Mouse (Mus musculus): ENCODE measurements at regions not wholly inside any gene's neighbourhood (a gene's known extent, or its start where the extent isn't known, plus 50 kb on each side); places are given as distances from the start of the nearest gene placed in this dataset.

GRCm38 (mm10) chr4:70160525-70161224, 249.6 kb downstream of the Cdk5rap2 start:
- Histone ChIP-seq H3K36me3 (ENCODE audit: control insufficient read depth, insufficient read depth, low read length) (no peaks in the 10 kb centered on the region), H3K27me3 (replicated peaks; ENCODE audit: control insufficient read depth, insufficient read depth, low read length) (no peaks in the 10 kb centered on the region), H3K27ac (ENCODE audit: insufficient read depth, low read depth, low read length) (no peak overlapping the region), H3K4me3 (ENCODE audit: insufficient read depth, low read depth, low read length) (no peak overlapping the region), H3K4me1 (ENCODE audit: control insufficient read depth, insufficient read depth, low read length) (no peaks in the 10 kb centered on the region)
- 81% methylated on average over 1 of the region's 1 CpGs for WGBS
- DNase-seq: no peak
- no peak for TF ChIP-seq CTCF (conservative IDR thresholded peaks at IDR 0.05; ENCODE audit: insufficient read depth, insufficient read length, low read depth, low read length)
- no peak for TF ChIP-seq POLR2A (IDR thresholded peaks at IDR 0.05; ENCODE audit: low read depth, low read length)

DNA sequence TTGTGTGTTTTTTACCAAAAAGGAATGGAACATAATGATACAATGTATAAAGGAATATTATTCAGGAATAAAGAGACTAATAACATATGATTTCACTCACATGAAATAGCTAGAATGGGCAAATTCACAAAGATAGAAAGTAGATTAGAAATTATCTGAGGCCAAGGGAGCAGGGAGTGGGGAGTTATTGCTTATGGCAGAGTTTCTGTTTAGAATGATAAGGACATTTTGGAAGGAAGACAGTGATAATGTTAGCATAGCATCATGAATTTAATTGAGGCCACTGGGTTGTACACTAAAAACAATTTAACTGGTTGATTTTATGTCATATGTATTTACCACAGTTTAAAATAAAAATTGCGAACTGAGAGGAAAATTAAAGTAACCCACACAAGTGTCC, 250.2 kb downstream of the Cdk5rap2 start:
- no peak for DNase-seq
- Histone ChIP-seq H3K27me3 (replicated peaks; ENCODE audit: control insufficient read depth, insufficient read depth, low read length) (no peaks in the 10 kb centered on the region), H3K36me3 (ENCODE audit: control insufficient read depth, insufficient read depth, low read length) (no peaks in the 10 kb centered on the region), H3K4me3 (ENCODE audit: insufficient read depth, low read depth, low read length) (no peak overlapping the region), H3K27ac (ENCODE audit: insufficient read depth, low read depth, low read length) (no peak overlapping the region), H3K4me1 (ENCODE audit: control insufficient read depth, insufficient read depth, low read length) (no peaks in the 10 kb centered on the region)
- TF ChIP-seq POLR2A (IDR thresholded peaks at IDR 0.05; ENCODE audit: low read depth, low read length) (no peak), CTCF (conservative IDR thresholded peaks at IDR 0.05; ENCODE audit: insufficient read depth, insufficient read length, low read depth, low read length) (no peak)
- 91% methylated on average over 1 of the region's 1 CpGs for WGBS

DNA sequence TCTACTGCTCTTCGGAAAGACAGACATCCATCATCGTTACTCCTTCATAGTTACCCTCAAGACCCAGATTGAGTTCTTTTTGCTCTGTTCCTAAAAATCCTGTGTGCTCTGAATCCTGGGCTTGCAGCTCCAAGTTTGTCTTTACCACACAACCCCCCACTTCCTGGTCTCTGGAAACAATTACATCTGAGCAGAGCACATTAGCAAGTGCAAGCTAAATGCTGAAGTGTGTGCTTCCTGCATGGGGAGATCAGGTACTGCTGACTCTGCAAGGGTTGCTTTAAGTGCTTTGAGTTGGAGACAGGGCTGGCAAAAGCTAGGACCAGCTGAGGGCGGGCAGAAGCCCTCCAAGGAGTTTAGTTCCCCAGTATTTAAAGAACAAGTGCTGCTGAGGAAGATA, 257.1 kb downstream of the Cdk5rap2 start:
- no peak overlapping the region for H3K27ac ChIP-seq (ENCODE audit: insufficient read depth, low read depth, low read length)
- H3K4me1 ChIP-seq (ENCODE audit: control insufficient read depth, insufficient read depth, low read length): no peaks in the 10 kb centered on the region
- H3K4me3 ChIP-seq (ENCODE audit: insufficient read depth, low read depth, low read length): no peak overlapping the region
- WGBS: 58% methylated on average over 3 of the region's 3 CpGs
- DNase-seq: no peak
- H3K27me3 ChIP-seq (replicated peaks; ENCODE audit: control insufficient read depth, insufficient read depth, low read length): no peaks in the 10 kb centered on the region
- TF ChIP-seq POLR2A (IDR thresholded peaks at IDR 0.05; ENCODE audit: low read depth, low read length): no peak
- TF ChIP-seq CTCF (conservative IDR thresholded peaks at IDR 0.05; ENCODE audit: insufficient read depth, insufficient read length, low read depth, low read length): no peak
- H3K36me3 ChIP-seq (ENCODE audit: control insufficient read depth, insufficient read depth, low read length): no peaks in the 10 kb centered on the region

DNA sequence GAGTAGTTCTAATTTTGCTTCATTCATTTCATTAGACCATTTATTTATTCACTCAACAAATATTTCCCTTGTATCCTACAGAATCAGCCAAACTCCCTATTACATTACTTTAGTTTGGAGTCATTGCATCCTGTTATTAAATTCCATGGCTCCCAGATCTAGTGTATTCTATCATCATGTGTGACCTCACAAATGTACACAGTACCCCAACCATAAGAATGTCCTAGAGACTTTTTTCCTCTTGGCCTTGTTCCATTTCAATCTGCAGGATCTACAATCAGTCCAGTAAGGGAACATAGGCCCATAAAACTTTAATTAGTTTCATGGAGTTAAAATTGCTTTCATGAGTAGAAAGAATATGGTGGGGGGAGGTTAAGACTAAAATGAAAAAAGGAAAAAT, 301.2 kb downstream of the Cdk5rap2 start:
- TF ChIP-seq CTCF (conservative IDR thresholded peaks at IDR 0.05; ENCODE audit: insufficient read depth, insufficient read length, low read depth, low read length): no peak
- no peak for TF ChIP-seq POLR2A (IDR thresholded peaks at IDR 0.05; ENCODE audit: low read depth, low read length)
- Histone ChIP-seq H3K4me3 (ENCODE audit: insufficient read depth, low read depth, low read length) (no peak overlapping the region), H3K36me3 (ENCODE audit: control insufficient read depth, insufficient read depth, low read length) (no peaks in the 10 kb centered on the region), H3K27ac (ENCODE audit: insufficient read depth, low read depth, low read length) (no peak overlapping the region), H3K27me3 (replicated peaks; ENCODE audit: control insufficient read depth, insufficient read depth, low read length) (no peaks in the 10 kb centered on the region; the same call in 1 of the 2 replicates), H3K4me1 (ENCODE audit: control insufficient read depth, insufficient read depth, low read length) (no peaks in the 10 kb centered on the region)
- DNase-seq: no peak

GRCm38 (mm10) chr4:70105776-70106175, 304.5 kb downstream of the Cdk5rap2 start:
- no peak overlapping the region for H3K4me3 ChIP-seq (ENCODE audit: insufficient read depth, low read depth, low read length)
- H3K27me3 ChIP-seq (replicated peaks; ENCODE audit: control insufficient read depth, insufficient read depth, low read length): no peaks in the 10 kb centered on the region; the same call in 1 of the 2 replicates
- DNase-seq: no peak
- 81% methylated on average over 2 of the region's 2 CpGs for WGBS
- TF ChIP-seq CTCF (conservative IDR thresholded peaks at IDR 0.05; ENCODE audit: insufficient read depth, insufficient read length, low read depth, low read length): no peak
- no peak for TF ChIP-seq POLR2A (IDR thresholded peaks at IDR 0.05; ENCODE audit: low read depth, low read length)
- no peaks in the 10 kb centered on the region for H3K4me1 ChIP-seq (ENCODE audit: control insufficient read depth, insufficient read depth, low read length)
- H3K36me3 ChIP-seq (ENCODE audit: control insufficient read depth, insufficient read depth, low read length): no peaks in the 10 kb centered on the region
- H3K27ac ChIP-seq (ENCODE audit: insufficient read depth, low read depth, low read length): no peak overlapping the region

DNA sequence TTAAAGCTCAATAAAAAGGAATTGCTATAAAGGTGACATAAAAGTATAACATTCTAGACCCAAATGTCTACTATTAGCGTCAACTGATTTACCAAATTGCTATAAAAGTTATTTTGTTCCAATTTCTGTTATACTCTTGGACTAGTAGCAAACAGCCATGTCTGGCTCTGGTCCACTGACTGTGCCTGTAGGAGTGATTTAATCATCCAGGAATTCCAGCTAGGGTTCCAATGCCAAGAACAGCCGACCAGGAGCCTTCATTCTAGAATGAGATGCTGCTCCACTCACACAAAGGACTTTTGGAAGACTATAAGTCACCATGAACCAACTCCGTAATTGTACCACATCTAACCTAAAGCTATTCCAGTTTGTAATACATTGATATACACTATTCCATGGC, 312.9 kb downstream of the Cdk5rap2 start:
- WGBS: 55% methylated on average over 3 of the region's 3 CpGs
- no peaks in the 10 kb centered on the region for H3K4me1 ChIP-seq (ENCODE audit: control insufficient read depth, insufficient read depth, low read length)
- no peak overlapping the region for H3K4me3 ChIP-seq (ENCODE audit: insufficient read depth, low read depth, low read length)
- no peaks in the 10 kb centered on the region for H3K27me3 ChIP-seq (replicated peaks; ENCODE audit: control insufficient read depth, insufficient read depth, low read length)
- no peaks in the 10 kb centered on the region for H3K36me3 ChIP-seq (ENCODE audit: control insufficient read depth, insufficient read depth, low read length)
- no peak overlapping the region for H3K27ac ChIP-seq (ENCODE audit: insufficient read depth, low read depth, low read length)
- TF ChIP-seq CTCF (conservative IDR thresholded peaks at IDR 0.05; ENCODE audit: insufficient read depth, insufficient read length, low read depth, low read length): no peak
- no peak for TF ChIP-seq POLR2A (IDR thresholded peaks at IDR 0.05; ENCODE audit: low read depth, low read length)
- no peak for DNase-seq

- DNase-seq: no peak
- Histone ChIP-seq H3K4me3 (ENCODE audit: insufficient read depth, low read depth, low read length) (no peak overlapping the region), H3K4me1 (ENCODE audit: control insufficient read depth, insufficient read depth, low read length) (no peaks in the 10 kb centered on the region)
These were observed 332.0 kb downstream of the Cdk5rap2 start for GRCm38 (mm10) chr4:70078206-70078605.

More at GRCm38 (mm10) chr4:70078206-70078605, 332.0 kb downstream of the Cdk5rap2 start:
- H3K27ac ChIP-seq (ENCODE audit: insufficient read depth, low read depth, low read length): no peak overlapping the region
- H3K36me3 ChIP-seq (ENCODE audit: control insufficient read depth, insufficient read depth, low read length): no peaks in the 10 kb centered on the region
- H3K27me3 ChIP-seq (replicated peaks; ENCODE audit: control insufficient read depth, insufficient read depth, low read length): no peaks in the 10 kb centered on the region; the same call in 1 of the 2 replicates
- TF ChIP-seq CTCF (conservative IDR thresholded peaks at IDR 0.05; ENCODE audit: insufficient read depth, insufficient read length, low read depth, low read length) (no peak), POLR2A (IDR thresholded peaks at IDR 0.05; ENCODE audit: low read depth, low read length) (no peak)

Data from kidney, adult 2 months (tissue).